Mouse (Mus musculus): ENCODE measurements at regions not wholly inside any gene's neighbourhood (a gene's known extent, or its start where the extent isn't known, plus 50 kb on each side); places are given as distances from the start of the nearest gene placed in this dataset.
A peak's percentile ranks its signal among the peaks of the same experiment; 100 is the strongest.

- peak; percentile 74 for ATAC-seq (replicated peaks; ENCODE audit: low read depth, poor library complexity, severe bottlenecking)
Measured at GRCm38 (mm10) chr8:127802661-127803333, 555.6 kb upstream of the Nrp1 start.

- ATAC-seq (replicated peaks; ENCODE audit: low read depth, poor library complexity, severe bottlenecking), result no peak
Measured at GRCm38 (mm10) chr8:127809203-127810155, 548.9 kb upstream of the Nrp1 start.

GRCm38 (mm10) chr8:127811338-127811737 lies 547.1 kb upstream of the Nrp1 start:
- no peak for ATAC-seq (replicated peaks; ENCODE audit: low read depth, poor library complexity, severe bottlenecking)

GRCm38 (mm10) chr8:127814785-127815523 lies 543.5 kb upstream of the Nrp1 start:
- ATAC-seq (replicated peaks; ENCODE audit: low read depth, poor library complexity, severe bottlenecking), result peak; percentile 99

GRCm38 (mm10) chr8:127820741-127821170 lies 537.6 kb upstream of the Nrp1 start:
- ATAC-seq (replicated peaks; ENCODE audit: low read depth, poor library complexity, severe bottlenecking), result no peak

DNA sequence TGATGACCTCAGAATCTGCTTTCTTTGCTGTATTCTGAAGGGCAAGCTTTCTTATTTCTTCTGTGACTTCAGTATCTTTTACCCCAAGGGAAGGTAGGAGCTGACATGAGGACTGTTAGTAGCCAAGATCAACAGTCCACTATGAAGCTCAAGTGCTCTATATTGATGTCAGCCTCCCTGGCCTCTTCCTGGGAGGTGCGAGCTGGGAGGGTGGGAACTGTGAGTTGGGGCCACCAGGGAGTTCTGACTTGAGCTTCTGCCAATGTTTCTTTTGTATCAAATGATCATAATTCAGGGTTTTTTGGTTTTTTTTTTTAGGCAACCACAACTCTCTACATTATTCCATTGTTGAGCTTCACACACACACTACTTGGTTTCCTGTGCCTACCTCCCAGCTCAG lies 536.8 kb upstream of the Nrp1 start:
- ATAC-seq (replicated peaks; ENCODE audit: low read depth, poor library complexity, severe bottlenecking), result no peak

GRCm38 (mm10) chr8:127825041-127825440 lies 533.4 kb upstream of the Nrp1 start:
- no peak for ATAC-seq (replicated peaks; ENCODE audit: low read depth, poor library complexity, severe bottlenecking)

DNA sequence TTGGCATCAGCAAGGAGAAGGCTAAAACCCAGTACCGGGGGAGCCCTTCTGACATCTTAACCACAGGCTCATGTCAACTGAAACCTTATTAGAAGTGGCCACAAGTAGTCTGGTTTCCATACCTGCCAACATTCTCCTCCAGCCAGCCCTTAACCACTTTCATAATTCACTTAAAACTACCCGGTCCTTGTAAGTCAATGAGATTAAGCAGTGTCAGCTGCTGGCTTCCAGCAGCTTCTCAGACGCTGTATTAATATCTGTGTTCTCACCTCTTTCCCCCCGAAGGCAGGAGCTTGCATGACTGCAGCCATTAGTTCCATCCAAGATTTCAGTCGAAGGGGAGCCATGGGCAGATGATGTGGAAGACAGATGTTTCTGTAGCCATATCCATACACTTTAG lies 530.6 kb upstream of the Nrp1 start:
- ATAC-seq (replicated peaks; ENCODE audit: low read depth, poor library complexity, severe bottlenecking), result no peak

- 0 out of 2 replicates have a peak, but pooled peaks have one; percentile 22 for ATAC-seq (replicated peaks; ENCODE audit: low read depth, poor library complexity, severe bottlenecking)
Measured at GRCm38 (mm10) chr8:127829659-127830058, 528.7 kb upstream of the Nrp1 start.

- ATAC-seq (replicated peaks; ENCODE audit: low read depth, poor library complexity, severe bottlenecking), result no peak
Measured at GRCm38 (mm10) chr8:127834006-127834405, 524.4 kb upstream of the Nrp1 start.

DNA sequence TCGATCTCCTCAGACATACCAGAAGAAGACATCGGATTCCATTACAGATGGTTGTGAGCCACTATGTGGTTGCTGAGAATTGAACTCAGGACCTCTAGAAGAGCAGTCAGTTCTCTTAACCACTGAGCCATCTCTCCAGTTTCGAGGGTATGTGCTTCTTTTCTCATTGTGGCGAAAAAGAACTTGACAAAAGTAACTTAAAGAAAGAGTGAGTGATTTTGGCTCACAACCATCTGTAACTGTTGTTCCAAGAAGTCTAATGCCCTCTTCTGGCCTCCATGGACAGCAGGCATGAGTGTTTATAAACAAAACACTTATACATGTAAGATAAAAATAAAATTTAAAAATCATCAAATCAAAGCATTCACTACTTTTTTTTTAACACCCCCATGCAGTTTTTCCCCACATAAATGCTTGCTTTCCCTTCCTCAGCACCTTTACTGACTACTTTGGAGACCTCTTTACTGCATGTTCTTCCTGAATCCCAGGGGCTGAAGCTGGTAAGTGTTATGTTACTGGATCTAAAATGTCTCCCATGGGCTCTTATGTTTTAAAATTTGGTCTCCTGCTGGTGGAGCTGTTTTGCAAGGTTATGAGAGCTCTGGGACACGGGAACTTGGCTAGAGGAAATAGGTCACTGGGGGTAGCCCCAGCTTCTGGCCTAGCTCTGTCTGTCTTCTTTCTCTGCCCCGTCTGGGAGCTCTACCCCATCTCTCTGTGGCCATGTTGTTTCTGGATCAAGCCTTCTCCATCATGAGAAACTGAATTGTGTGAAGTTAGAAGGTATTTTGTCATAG lies 521.8 kb upstream of the Nrp1 start:
- peak; percentile 36; the same call in 1 of the 2 replicates for ATAC-seq (replicated peaks; ENCODE audit: low read depth, poor library complexity, severe bottlenecking)

DNA sequence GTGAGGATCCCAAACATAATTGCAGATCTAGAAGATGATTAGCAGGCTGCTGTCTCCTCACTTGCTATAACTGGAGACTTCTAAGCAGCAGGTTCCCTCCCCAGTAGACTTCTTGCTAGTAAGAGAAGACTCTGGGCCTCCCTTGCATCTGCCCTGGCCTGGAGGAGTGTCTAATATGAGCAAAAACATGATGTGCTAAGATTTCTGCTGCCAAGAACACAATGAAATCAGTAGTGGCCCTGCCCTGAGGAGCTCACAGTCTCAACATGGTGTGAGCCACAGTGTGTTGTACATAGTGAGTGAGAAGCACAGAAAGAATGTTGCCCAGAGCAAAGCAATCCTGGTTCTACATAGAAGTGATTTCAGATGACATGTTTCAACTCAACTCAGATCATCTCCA lies 520.1 kb upstream of the Nrp1 start:
- ATAC-seq (replicated peaks; ENCODE audit: low read depth, poor library complexity, severe bottlenecking), result no peak

GRCm38 (mm10) chr8:127847332-127848018 lies 510.9 kb upstream of the Nrp1 start:
- 0 out of 2 replicates have a peak, but pooled peaks have one; percentile 39 for ATAC-seq (replicated peaks; ENCODE audit: low read depth, poor library complexity, severe bottlenecking)

DNA sequence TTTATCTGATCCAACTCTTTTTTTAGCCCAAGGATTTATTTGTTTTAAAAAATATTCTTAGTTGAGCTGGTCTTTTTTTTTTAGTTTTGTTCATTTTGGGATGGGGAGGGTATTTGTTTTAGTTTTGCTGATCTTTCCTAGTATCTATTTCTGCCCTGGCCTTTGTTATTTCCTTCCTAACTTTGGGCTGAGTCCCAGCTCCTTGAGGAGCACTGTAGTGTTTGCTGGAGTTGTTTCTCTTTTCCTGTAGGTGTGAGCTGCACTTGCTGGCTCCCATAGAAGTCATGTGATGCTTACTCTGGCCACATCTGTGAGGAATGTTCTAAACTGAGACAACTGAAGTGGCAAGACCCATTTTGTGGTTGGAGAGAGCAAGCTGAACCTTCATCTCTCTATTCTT lies 508.5 kb upstream of the Nrp1 start:
- ATAC-seq (replicated peaks; ENCODE audit: low read depth, poor library complexity, severe bottlenecking), result no peak

DNA sequence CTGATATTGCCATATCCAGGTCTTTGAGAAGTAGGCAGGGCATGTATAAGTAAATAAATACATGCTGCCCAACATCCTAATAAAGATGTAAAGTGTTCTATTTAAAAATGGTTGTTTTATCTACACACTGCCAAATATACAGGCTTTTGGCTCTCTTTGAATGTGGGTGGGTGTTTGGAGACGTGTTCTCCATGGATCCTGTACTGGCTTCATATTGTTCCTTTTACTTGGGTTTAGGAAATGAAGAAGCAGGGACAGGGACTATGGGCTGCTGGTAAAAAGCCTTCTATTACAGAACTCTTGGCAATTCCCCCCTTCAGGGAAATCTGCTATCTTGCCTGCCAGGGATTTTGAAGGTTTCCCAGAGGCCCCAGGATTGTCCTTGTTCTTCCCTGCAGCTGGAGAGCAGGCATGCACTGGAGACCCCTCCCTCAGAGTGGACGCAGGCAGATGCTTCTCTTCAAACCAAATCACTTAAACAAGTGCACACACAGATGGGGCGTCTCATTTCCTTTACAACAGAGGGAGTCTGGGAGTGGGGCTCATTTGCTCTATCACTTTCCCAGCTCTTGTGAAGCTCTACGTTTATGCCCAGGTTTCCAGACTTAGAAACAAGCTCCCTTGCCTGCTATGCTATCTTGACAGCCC lies 502.6 kb upstream of the Nrp1 start:
- no peak for ATAC-seq (replicated peaks; ENCODE audit: low read depth, poor library complexity, severe bottlenecking)

GRCm38 (mm10) chr8:127856351-127857135 lies 501.9 kb upstream of the Nrp1 start:
- ATAC-seq (replicated peaks; ENCODE audit: low read depth, poor library complexity, severe bottlenecking), result no peak

DNA sequence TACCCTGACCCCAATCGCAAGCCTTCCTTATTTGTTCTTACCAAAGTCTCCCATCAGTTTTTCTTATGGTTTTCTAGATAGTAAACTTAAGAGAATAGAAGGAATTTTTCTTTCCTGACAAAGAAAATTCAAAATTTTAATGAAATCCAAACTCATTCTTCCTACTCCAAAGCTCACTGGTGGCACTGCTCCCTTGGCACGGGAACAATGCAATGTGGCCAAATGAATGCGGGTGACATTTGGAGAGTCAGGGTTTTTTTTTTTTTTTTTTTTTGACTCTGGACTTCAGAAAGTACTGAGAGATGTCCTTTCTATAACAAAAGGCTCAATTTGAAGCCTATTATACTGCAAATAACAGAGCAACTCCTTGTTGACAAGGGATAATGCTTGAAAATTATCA lies 499.4 kb upstream of the Nrp1 start:
- no peak for ATAC-seq (replicated peaks; ENCODE audit: low read depth, poor library complexity, severe bottlenecking)

- no peak for ATAC-seq (replicated peaks; ENCODE audit: low read depth, poor library complexity, severe bottlenecking)
Measured at GRCm38 (mm10) chr8:127860376-127860775, 498.0 kb upstream of the Nrp1 start.
